Mouse (Mus musculus) thymus, adult 2 months (tissue): ENCODE measurements at regions not wholly inside any gene's neighbourhood (a gene's known extent, or its start where the extent isn't known, plus 50 kb on each side); places are given as distances from the start of the nearest gene placed in this dataset.

Experiments used
- CTCF ChIP-seq: fragments of 200-500 bp; IDR thresholded peaks from 2 replicates; pipeline ENCODE4 v1.5.1; 2012; ENCODE audit warnings: mild to moderate bottlenecking, control low read depth, low read length, moderate library complexity, borderline replicate concordance; ENCODE audit not compliant: control insufficient read depth, poor library complexity, insufficient read depth; ENCODE audit errors: extremely low read depth
- POLR2A ChIP-seq: fragments of 200-500 bp; IDR thresholded peaks from 2 replicates; pipeline ENCODE4 v1.6.1; 2012; ENCODE audit warnings: mild to moderate bottlenecking, low read length, control low read depth, moderate library complexity; ENCODE audit not compliant: control insufficient read depth, poor library complexity, insufficient read depth; ENCODE audit errors: extremely low read depth

GRCm38 (mm10) chr11:114534436-114534835 lies 133.9 kb upstream of the Rpl38 start:
- TF ChIP-seq CTCF (no peak), POLR2A (no peak)
